Mouse (Mus musculus) lung, embryonic 15.5 days (tissue): Measurements from ENCODE around the gene Cnnm2. TPM values are rescaled to one million over a fixed set of nuclear protein-coding genes. Genes with fewer than 3 reads are reported as not detected.
A peak's percentile ranks its signal among the peaks of the same experiment; 100 is the strongest.
"Not testable (repeated sequence)": the region's sequence is repeated elsewhere in the genome, so short reads cannot be mapped to it uniquely, and the experiment has no call there.

Experiments used
- ATAC-seq: fragments of 200-750 bp; cut with Nextera tagmentation; 2 replicates; pipeline ENCODE4 v1.8.0; 2017; ENCODE audit warnings: moderate number of reproducible peaks, borderline replicate concordance; ENCODE audit not compliant: low FRiP score, low TSS enrichment; ENCODE audit errors: extremely low read depth
- H3K27ac ChIP-seq: fragments of 300-500 bp; sonication (generic); 2 replicates; pipeline ENCODE4 v1.5.1; 2015; ENCODE audit warnings: moderate library complexity, mild to moderate bottlenecking, inconsistent platforms
- H3K27me3 ChIP-seq: fragments of 300-500 bp; sonication (generic); 2 replicates; pipeline ENCODE4 v1.6.1; 2015; ENCODE audit warnings: inconsistent platforms
- H3K36me3 ChIP-seq: fragments of 300-500 bp; sonication (generic); 2 replicates; pipeline ENCODE4 v1.6.1; 2015; ENCODE audit warnings: inconsistent platforms
- H3K4me1 ChIP-seq: fragments of 300-500 bp; sonication (generic); 2 replicates; pipeline ENCODE4 v1.6.1; 2015; ENCODE audit warnings: inconsistent platforms
- H3K4me2 ChIP-seq: fragments of 300-500 bp; sonication (generic); 2 replicates; pipeline ENCODE4 v1.6.1; 2015; ENCODE audit warnings: inconsistent platforms, mild to moderate bottlenecking, moderate library complexity
- H3K4me3 ChIP-seq: fragments of 300-500 bp; sonication (generic); 2 replicates; pipeline ENCODE4 v1.5.1; 2015; ENCODE audit warnings: mild to moderate bottlenecking, inconsistent platforms
- H3K9ac ChIP-seq: fragments of 300-500 bp; sonication (generic); 2 replicates; pipeline ENCODE4 v1.6.1; 2015; ENCODE audit warnings: inconsistent platforms
- H3K9me3 ChIP-seq: fragments of 300-500 bp; sonication (generic); 2 replicates; pipeline ENCODE4 v1.6.1; 2016; ENCODE audit warnings: inconsistent platforms
- WGBS: fragments of 180-500 bp; shearing (Covaris S2); methylation state at CpG from one replicate; pipeline ENCODE4 v1.1.7; 2015; 5-methylcytosine and 5-hydroxymethylcytosine counted together
- polyA plus RNA-seq: library from polyadenylated mRNA; unstranded; fragments of >200 nt; fragmentation: Nextera tagmentation; extraction: Ambion mirVana; gene quantifications from 2 replicates; pipeline ENCODE4 v1.2.1, GENCODE M21; 2015

Cnnm2 gene
- polyA plus RNA-seq, 1 experiment from 2014 or later: 3.3 TPM

- not testable (repeated sequence) for H3K36me3 ChIP-seq, H3K4me2 ChIP-seq, ATAC-seq, H3K9me3 ChIP-seq, H3K4me3 ChIP-seq, H3K9ac ChIP-seq, H3K27ac ChIP-seq, H3K27me3 ChIP-seq, H3K4me1 ChIP-seq
- 93% methylated on average over 1 of the region's 1 CpGs for WGBS
These were observed 17.7 kb downstream of the Cnnm2 start for GRCm38 (mm10) chr19:46779130-46779529.

GRCm38 (mm10) chr19:46784038-46784437, 22.6 kb downstream of the Cnnm2 start:
- Histone ChIP-seq H3K4me3 (no peak overlapping the region), H3K27me3 (no peaks in the 10 kb centered on the region), H3K27ac (no peak overlapping the region), H3K9ac (no peak overlapping the region), H3K9me3 (no peaks in the 10 kb centered on the region), H3K4me2 (no peak overlapping the region), H3K36me3 (no peaks in the 10 kb centered on the region), H3K4me1 (no peaks in the 10 kb centered on the region)
- 55% methylated on average over 5 of the region's 5 CpGs for WGBS
- no peak for ATAC-seq

DNA sequence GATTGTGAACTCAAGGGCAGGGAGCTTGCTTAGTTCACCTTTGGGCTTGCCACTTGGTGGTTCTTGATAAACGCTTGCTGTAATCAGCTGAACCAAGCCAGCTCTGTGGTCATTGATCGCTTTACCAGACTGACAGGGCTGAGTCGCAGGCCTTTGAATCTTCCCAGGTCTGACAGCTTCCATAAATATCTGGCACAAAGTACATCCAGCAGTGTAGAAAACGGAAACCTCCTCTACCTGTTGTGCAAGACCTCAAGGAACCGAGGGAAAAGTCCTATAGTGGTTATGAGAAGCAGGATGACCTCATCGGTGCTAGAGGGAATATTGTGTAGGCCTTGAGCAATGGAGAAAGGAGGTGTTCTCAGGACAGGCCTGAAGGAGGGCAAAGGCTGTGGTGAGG, 23.1 kb downstream of the Cnnm2 start:
- Histone ChIP-seq H3K4me1 (no peaks in the 10 kb centered on the region), H3K4me2 (no peak overlapping the region), H3K4me3 (no peak overlapping the region), H3K9me3 (no peaks in the 10 kb centered on the region), H3K27ac (no peak overlapping the region), H3K27me3 (no peaks in the 10 kb centered on the region), H3K9ac (no peak overlapping the region), H3K36me3 (no peaks in the 10 kb centered on the region)
- ATAC-seq: no peak
- WGBS: 71% methylated on average over 6 of the region's 6 CpGs

- Histone ChIP-seq H3K9ac (no peak overlapping the region), H3K4me1 (no peaks in the 10 kb centered on the region), H3K27me3 (no peaks in the 10 kb centered on the region), H3K4me2 (no peak overlapping the region), H3K36me3 (no peaks in the 10 kb centered on the region), H3K9me3 (no peaks in the 10 kb centered on the region), H3K4me3 (no peak overlapping the region), H3K27ac (no peak overlapping the region)
- WGBS: 86% methylated on average over 4 of the region's 4 CpGs
- no peak for ATAC-seq
These were observed 24.2 kb downstream of the Cnnm2 start for GRCm38 (mm10) chr19:46785633-46786032.

- Histone ChIP-seq H3K4me1 (peaks cover 9% of the 10 kb centered on the region), H3K36me3 (no peaks in the 10 kb centered on the region), H3K9me3 (no peaks in the 10 kb centered on the region), H3K9ac (no peak overlapping the region), H3K4me2 (no peak overlapping the region), H3K27me3 (no peaks in the 10 kb centered on the region), H3K27ac (no peak overlapping the region), H3K4me3 (no peak overlapping the region)
- WGBS: 85% methylated on average over 1 of the region's 1 CpGs
- no peak for ATAC-seq
These were observed 28.4 kb downstream of the Cnnm2 start for GRCm38 (mm10) chr19:46789782-46790181.

DNA sequence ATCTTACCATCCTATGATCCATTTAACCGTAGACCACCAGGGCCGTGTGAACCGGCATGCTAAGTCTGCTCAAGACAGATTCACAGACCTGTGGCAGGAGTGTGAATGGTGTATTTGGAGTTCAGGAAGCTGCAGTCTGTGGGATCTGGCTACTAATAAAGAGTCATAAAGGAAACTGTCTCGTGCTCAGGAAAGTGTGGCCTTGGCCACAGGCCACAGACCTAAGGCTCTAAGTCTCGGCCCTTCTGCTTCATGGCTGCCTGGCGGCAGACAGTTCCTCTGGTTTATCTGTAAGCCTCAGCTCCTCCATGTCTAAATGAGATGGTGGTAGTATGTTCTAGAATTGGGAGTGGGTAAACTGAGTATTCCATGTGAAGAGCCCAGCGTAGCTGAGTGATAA, 30.0 kb downstream of the Cnnm2 start:
- no peak overlapping the region for H3K27ac ChIP-seq
- H3K36me3 ChIP-seq: no peaks in the 10 kb centered on the region
- no peak overlapping the region for H3K9ac ChIP-seq
- H3K4me1 ChIP-seq: peaks cover 9% of the 10 kb centered on the region
- ATAC-seq: no peak
- no peak overlapping the region for H3K4me3 ChIP-seq
- WGBS: 79% methylated on average over 7 of the region's 7 CpGs
- no peak overlapping the region for H3K4me2 ChIP-seq
- H3K9me3 ChIP-seq: no peaks in the 10 kb centered on the region
- H3K27me3 ChIP-seq: no peaks in the 10 kb centered on the region

DNA sequence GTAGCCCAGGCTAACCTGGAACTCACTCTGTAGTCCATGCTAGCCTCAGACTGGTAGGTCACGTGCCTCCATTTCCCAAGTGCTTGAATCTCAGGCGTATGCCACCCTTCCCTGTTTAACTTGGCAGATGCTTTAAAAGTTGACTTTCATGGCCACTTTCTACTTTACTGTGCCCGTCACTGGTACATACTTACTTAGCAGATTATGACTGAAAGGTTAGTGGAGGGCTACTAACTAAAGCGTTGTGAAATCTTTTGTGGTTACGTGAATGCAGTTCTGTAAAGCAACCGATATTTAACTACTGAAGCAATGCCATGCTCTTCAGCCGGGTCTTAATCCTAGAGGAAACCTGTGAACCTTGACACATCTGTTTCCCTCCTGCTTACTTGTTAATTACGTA, 30.5 kb downstream of the Cnnm2 start:
- no peak overlapping the region for H3K27ac ChIP-seq
- H3K9me3 ChIP-seq: no peaks in the 10 kb centered on the region
- ATAC-seq: no peak
- H3K4me2 ChIP-seq: no peak overlapping the region
- H3K27me3 ChIP-seq: no peaks in the 10 kb centered on the region
- WGBS: 74% methylated on average over 8 of the region's 8 CpGs
- H3K4me1 ChIP-seq: peaks cover 9% of the 10 kb centered on the region
- H3K9ac ChIP-seq: no peak overlapping the region
- no peak overlapping the region for H3K4me3 ChIP-seq
- H3K36me3 ChIP-seq: no peaks in the 10 kb centered on the region

- Histone ChIP-seq H3K27ac (no peak overlapping the region), H3K4me1 (peaks cover 9% of the 10 kb centered on the region), H3K9me3 (no peaks in the 10 kb centered on the region), H3K4me2 (no peak overlapping the region), H3K27me3 (no peaks in the 10 kb centered on the region), H3K4me3 (no peak overlapping the region), H3K36me3 (no peaks in the 10 kb centered on the region), H3K9ac (no peak overlapping the region)
- no peak for ATAC-seq
- 77% methylated on average over 3 of the region's 3 CpGs for WGBS
These were observed 31.1 kb downstream of the Cnnm2 start for GRCm38 (mm10) chr19:46792480-46792879.

DNA sequence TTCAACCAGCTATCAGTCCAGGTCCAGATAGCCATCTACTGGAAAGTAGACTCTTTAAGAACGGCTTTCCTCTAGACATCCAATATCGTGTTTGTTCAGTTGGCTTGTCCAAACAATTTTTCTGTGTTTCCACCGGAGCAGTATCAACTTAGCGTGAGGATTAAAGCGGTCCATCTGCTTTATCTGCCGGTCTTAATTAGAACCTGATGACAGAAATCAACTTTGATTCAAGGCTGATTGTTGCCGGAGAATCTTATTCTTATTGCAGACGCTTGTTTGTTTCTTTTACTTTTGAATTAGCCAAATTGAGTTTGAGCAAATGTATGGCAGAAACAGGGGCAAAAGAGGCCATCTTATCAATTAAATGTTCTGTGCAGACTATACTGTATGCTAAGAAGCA, 32.8 kb downstream of the Cnnm2 start:
- no peaks in the 10 kb centered on the region for H3K27me3 ChIP-seq
- no peak overlapping the region for H3K4me3 ChIP-seq
- H3K4me1 ChIP-seq: peaks cover 9% of the 10 kb centered on the region
- no peaks in the 10 kb centered on the region for H3K36me3 ChIP-seq
- H3K27ac ChIP-seq: no peak overlapping the region
- H3K9ac ChIP-seq: no peak overlapping the region
- H3K9me3 ChIP-seq: no peaks in the 10 kb centered on the region
- no peak for ATAC-seq
- no peak overlapping the region for H3K4me2 ChIP-seq
- 25% methylated on average over 8 of the region's 8 CpGs for WGBS

DNA sequence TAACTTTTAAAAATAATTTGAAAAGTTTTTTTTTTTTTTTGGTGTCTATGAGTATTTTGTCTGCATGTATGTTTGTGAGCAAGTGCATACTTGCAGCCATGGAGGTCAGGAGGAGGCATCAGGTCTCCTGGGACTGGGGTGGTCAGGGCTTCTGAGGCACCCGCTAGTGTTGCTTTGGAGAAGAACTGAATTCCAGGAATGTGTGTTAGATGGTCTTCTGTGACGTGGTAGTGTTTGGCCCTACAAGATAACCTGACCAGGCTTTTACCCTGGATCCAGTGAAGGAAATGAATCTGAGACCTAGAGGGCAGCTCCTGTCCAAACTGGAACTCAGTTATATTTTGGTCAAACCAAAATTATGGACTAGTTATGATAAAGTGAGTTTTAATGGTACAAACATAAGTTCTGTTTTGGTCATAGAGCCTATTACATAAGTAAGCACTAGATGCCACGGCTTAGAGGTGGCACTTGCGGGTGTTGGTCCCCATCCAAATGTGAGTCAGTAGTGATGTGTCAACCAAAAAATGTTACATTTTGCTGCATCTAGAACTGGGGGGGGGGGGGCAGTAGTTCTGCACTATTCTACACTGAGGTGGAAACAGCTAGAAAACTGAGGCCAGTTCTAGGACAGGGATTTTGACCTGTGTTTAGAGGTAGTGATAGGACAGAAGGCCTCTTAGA, 38.6 kb downstream of the Cnnm2 start:
- no peak for ATAC-seq
- peaks cover 10% of the 10 kb centered on the region for H3K4me1 ChIP-seq
- no peak overlapping the region for H3K4me2 ChIP-seq
- 81% methylated on average over 4 of the region's 4 CpGs for WGBS
- no peak overlapping the region for H3K27ac ChIP-seq
- no peak overlapping the region for H3K4me3 ChIP-seq
- H3K36me3 ChIP-seq: no peaks in the 10 kb centered on the region
- no peak overlapping the region for H3K9ac ChIP-seq
- no peaks in the 10 kb centered on the region for H3K27me3 ChIP-seq
- H3K9me3 ChIP-seq: no peaks in the 10 kb centered on the region

GRCm38 (mm10) chr19:46801492-46801891, 40.1 kb downstream of the Cnnm2 start:
- peak overlapping the region; percentile 49; the same call in 1 of the 2 replicates for H3K27ac ChIP-seq
- 64% methylated on average over 7 of the region's 7 CpGs for WGBS

DNA sequence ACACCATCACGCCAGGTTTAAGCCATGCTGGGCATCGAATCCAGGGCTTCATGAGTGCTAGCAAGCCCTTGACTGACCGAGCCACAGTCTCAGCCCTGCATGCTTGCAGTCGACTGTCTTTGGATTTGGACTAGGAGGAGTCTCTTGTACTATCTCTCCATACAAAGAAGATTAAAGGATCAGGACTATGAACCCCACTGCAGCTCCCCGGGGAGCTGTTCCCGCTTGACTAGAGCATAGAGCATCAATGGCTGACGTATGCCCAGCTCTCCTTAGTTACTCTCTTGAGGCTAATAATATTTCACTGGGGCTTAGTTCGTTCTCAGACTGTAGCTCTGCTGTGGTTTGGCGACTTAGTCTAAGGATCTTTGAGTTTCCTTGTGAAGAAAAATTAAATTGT, 40.9 kb downstream of the Cnnm2 start:
- peaks cover 10% of the 10 kb centered on the region for H3K4me1 ChIP-seq
- no peak overlapping the region for H3K9ac ChIP-seq
- no peaks in the 10 kb centered on the region for H3K9me3 ChIP-seq
- H3K4me2 ChIP-seq: no peak overlapping the region
- no peak overlapping the region for H3K27ac ChIP-seq
- WGBS: 80% methylated on average over 9 of the region's 9 CpGs
- no peak overlapping the region for H3K4me3 ChIP-seq
- no peaks in the 10 kb centered on the region for H3K27me3 ChIP-seq
- no peaks in the 10 kb centered on the region for H3K36me3 ChIP-seq
- no peak for ATAC-seq

More at GRCm38 (mm10) chr19:46801492-46801891, 40.1 kb downstream of the Cnnm2 start:
- Histone ChIP-seq H3K27me3 (no peaks in the 10 kb centered on the region), H3K4me3 (no peak overlapping the region), H3K4me1 (peaks cover 10% of the 10 kb centered on the region), H3K9ac (no peak overlapping the region), H3K4me2 (no peak overlapping the region), H3K9me3 (no peaks in the 10 kb centered on the region), H3K36me3 (no peaks in the 10 kb centered on the region)
- ATAC-seq: no peak

GRCm38 (mm10) chr19:46803732-46804131, 42.3 kb downstream of the Cnnm2 start:
- no peaks in the 10 kb centered on the region for H3K9me3 ChIP-seq
- H3K4me2 ChIP-seq: no peak overlapping the region
- no peak overlapping the region for H3K27ac ChIP-seq

More at GRCm38 (mm10) chr19:46803732-46804131, 42.3 kb downstream of the Cnnm2 start:
- WGBS: 52% methylated on average over 2 of the region's 2 CpGs
- no peak overlapping the region for H3K9ac ChIP-seq
- H3K27me3 ChIP-seq: no peaks in the 10 kb centered on the region
- no peak for ATAC-seq
- no peaks in the 10 kb centered on the region for H3K36me3 ChIP-seq
- H3K4me3 ChIP-seq: no peak overlapping the region
- H3K4me1 ChIP-seq: peaks cover 10% of the 10 kb centered on the region
